Mouse (Mus musculus): ENCODE measurements at regions not wholly inside any gene's neighbourhood (a gene's known extent, or its start where the extent isn't known, plus 50 kb on each side); places are given as distances from the start of the nearest gene placed in this dataset.

DNA sequence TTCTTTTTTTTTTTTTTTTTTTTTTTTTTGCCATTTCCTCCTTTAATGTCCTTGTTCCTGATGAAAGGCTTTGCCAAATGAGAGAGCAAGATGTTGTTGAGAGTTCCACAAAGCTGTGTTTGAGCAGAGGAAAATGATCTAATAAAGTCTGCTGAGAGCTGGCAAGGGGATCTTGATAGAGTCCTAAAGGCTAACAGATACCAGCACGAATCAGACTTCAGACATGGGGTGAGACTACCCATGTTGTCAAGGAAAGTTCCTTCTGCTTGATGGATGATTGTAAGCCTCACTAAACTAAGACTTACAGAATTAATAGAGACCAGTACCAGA, 665.2 kb upstream of the Fam92a start:
- in situ Hi-C loops (cut with MboI, MseI): no loop called here

DNA sequence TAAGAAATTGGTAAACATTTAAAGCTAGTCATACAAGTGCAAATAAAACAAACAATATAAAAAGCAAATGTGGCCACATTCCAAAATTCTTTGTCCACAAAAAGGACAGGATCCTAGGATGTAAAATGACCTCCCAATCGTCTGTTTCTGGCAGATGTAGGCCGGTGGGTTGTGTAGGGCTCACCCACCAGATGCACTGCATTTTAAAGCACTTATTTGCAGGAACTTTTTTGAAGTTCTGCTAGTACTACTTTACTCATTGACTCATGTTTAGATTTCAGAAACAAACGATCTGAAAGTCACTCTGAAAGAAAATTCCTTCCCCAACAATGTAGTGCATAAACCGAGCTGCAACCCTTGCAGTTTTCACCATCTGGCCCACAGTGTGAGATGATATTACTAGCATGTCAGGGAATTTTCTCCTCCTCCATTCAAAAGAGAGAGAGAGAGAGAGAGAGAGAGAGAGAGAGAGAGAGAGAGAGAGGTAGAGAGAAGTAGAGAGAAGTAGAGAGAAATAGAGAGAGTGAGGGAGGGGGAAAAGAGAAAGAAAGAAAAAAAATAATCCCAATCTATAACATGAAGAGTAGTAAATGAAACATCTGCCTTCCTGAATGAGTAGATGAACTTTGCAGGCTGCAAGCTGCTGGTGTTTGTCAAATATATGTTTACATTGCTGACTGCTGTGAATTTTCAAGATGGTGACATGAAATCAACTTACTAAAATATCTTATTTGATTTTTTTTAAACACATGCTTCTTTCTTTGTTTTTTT, 664.7 kb upstream of the Fam92a start:
- in situ Hi-C loops (cut with MboI, MseI): no loop called here

DNA sequence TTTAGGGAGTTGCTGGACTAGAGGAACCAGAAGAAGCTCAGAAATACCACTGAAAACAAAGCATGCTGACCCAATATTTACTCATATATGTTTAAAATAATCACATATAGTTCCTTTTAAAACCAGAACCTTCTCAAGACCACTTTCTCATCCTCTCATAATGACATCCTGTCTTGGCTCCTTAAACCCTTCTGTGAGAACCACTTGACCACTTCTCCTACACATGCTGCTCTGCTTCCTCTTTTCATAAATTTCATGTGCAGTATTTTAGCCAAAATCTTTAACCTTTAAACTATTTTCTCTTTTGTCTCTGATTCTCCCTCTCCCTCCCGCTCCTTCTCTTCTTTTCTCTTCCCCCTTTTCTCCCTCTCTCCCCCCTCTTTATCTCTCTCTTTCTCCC, 654.6 kb upstream of the Fam92a start:
- in situ Hi-C loops (cut with MboI, MseI): no loop called here

DNA sequence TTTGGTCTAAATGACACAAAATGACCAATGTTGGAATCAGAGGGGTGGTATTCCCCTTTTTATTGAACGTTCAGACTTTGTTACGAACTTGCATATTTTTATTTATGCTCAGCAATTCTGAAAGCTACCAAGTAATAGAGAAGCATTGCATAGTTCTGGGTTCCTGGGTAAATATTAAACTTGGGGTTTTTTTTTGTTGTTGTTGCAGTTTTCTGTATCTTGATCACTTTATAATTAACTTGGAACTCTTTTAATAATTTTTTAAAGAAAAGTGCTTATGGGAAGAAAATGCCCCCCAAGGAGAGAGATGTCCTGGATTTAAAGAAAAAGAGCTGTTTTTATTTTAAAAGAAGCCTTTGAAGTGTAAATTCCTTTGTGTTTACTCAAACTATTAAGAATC, 642.4 kb upstream of the Fam92a start:
- in situ Hi-C loops (cut with MboI, MseI): no loop called here

DNA sequence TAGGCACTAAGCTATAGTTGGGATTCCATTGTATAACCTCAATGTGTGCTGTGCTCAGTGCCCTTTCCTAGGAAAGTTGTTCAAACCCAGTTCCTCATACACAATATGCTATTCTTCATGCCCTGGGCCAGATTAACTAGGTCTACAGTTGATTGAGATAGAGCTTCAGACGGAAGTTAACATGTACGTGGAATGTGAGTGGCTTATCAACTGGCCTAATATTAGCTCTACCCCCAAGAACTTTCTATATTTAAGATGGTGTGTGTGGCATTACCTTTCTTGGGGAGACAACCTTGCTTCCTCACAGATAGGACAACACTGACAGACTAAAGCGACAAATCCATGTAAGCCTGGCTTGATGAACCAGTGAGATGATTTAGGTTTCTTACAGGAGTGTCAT, 629.4 kb upstream of the Fam92a start:
- in situ Hi-C loops (cut with MboI, MseI): no loop called here

DNA sequence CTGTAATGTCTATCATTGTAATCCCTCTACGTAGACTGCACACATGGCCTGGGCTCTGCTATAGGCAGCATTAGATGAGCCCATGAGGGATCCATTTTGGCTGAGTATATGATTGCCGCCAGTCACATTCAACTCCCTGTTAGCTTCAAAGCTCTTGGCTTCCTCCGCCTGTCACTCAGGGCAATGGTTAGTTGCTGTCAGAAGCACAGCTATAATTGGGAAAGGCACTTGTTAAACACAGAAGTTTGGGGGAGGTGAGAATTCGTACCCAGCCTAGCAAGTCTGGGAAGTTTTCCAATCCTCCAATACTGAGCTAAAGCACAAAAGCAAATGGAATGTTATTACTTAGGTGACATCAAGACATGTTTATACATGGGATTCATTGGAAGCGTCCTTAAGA, 627.7 kb upstream of the Fam92a start:
- in situ Hi-C loops (cut with MboI, MseI): no loop called here

DNA sequence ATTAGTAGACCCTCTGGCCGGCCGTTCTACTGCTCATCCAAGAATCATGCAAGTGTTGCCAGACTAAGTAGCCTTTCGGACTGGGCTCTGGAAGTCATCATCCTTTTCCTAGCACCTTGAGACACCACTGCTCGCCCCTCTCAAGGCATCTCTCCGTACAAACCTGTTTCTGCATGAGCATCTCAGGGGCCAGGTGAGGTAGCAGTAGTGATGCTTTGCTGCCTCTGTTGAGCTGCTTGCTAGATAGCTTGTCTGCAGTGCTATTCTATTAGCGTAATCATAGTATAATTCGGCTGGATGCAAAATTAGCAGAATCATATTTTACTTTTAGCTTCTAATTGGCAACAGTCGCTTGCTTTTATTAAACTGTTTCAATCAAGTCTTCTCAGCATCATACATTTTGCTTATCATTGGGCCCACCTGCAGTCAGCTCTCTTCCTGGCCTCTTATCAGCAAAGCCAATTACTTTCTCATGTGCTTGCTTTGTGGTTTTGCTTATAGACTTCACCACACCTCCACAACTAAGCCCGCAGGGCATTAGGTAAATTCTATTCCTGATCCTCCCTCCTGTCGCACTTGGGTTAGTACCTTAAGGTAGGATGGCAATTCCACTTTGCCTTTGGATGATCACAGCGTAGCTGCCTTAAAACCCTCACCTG, 621.1 kb upstream of the Fam92a start:
- in situ Hi-C loops (cut with MboI, MseI): no loop called here

DNA sequence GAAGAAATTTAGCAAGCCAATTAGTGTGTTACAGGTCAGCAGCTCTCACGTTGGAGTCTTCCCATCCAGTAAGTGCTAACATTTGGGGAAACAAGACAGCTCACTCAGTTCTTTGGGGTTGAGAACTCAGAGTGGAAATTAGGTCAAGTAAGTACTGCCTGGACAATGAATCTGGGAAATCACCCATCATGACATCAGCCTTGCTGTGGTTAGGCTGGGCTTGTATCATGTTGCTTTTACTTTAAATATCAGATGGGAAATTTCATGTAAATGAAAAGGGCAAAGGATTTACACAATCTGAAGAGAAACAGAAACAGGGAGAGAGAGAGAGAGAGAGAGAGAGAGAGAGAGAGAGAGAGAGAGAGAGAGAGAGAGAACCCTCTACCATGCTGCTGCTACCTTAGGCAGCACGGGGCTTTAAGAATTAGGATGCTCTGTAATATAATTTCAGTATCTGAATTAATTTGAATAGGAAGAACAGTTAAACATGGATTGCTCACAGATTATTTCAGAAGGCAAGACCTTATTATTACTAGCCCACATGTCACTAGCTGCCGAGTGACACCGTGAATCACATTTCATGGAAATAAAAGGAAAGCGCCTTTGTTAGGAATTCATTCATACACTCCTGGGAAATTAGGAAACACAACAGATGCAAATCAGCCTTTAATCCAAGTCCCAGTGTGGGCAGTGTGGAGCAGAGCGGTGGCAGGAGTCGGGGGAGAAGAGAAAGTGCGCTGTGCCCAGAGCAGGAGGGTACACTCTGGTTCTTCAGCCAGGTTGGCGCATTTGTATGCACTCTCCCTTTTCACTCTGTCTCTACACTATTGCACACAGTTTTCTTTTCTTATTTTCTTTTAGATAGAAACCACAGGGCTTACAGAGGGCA, 620.2 kb upstream of the Fam92a start:
- in situ Hi-C loops (cut with MboI, MseI): no loop called here

DNA sequence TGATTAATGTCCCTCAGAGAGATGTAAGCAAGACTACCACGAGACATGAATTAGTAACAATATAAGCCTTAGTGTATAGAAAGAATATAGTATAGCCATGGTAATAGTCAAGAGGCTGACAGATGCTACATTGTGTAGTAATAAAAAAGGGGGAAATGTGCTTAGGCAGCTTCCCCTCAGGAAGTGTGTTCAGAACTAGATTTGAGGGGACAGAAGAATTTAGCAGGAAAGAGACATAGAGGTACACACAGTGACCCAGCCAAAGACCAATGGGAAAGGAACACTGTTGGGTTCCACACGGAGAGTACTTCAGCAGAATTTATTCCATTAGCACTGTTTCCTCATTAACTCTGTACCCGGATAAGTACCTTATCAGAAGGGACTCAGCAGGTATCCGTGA, 614.0 kb upstream of the Fam92a start:
- in situ Hi-C loops (cut with MboI, MseI): no loop called here

DNA sequence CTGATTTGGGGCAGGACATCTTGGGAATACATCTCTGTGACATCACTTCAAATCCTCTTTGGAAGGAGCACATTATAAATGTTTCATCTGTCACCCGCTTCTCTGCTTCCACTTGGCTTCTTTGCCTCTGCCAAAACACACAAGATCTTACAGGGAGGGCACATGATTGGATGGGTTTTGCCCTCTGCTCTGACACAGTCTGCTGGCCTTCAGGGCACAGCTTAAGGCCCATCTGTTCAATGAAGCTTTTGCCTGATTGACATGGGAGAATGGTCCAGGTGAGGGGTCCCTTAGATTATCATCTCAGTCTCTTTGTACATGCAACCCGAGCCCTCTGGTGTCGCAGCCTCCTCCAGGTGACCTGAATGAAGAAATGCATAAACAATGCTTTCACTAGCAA, 612.7 kb upstream of the Fam92a start:
- in situ Hi-C loops (cut with MboI, MseI): no loop called here

DNA sequence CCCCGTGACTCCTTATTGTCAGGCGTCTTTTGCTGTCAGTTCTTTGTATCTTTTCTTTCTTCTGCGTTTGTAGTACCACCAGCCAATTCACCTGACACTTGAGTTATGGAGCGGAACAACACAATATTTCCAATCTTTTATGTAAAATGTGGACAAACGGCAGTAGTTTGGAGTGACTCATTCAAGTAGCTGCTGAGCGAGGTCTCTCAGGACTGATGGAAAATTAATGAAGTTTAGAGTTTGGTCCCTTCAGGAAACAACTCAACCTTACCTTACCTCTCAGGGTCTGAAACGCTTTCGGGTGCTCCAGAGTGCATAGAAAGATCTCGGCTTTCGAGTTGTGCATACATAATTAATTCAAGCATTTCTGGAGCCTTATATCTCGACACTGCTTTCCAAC, 612.3 kb upstream of the Fam92a start:
- in situ Hi-C loops (cut with MboI, MseI): no loop called here

DNA sequence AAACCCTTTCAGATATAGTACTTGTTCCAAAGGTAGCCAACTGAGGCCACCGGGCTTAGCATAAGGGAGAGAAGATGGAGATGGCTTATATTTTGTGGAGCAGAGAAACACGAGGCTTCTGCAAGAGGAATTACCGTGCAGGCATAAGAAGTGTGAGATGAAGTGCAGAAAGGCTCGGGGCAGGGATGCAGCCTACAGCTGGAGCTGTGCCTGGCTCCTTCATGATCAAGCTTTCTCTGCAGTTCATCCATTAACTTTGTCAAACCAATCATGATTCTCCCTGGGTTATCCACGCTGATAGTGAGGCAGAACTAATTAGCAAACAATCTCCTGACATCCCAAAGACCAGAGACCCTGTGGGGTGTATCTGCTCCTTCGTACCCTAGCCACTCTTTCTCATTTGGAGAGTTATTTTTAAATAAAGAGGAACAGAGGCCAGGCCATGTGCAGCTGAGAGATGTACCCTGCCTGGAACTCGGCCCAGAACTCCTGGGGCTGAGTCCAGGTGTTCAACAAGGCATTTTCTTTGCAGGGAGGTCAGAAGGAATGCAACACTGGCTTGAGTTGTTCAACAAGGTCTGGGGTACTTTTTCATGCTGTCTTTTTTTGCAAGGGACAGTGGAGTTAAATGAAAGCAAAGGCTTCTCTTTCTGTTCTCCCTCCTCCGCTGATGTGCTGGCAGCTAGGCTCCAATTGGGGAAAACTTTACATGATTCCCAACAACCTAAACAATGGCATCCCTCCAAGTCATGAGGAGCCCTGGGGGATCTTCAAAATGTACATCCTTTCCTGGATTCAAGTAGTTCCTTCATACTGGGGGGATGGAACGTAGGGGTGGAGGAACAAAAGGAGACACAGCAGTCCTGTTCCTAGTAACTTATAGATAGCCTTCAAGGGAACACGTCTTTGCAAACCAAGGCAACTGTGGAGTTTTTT, 610.4 kb upstream of the Fam92a start:
- in situ Hi-C loops (cut with MboI, MseI): no loop called here

DNA sequence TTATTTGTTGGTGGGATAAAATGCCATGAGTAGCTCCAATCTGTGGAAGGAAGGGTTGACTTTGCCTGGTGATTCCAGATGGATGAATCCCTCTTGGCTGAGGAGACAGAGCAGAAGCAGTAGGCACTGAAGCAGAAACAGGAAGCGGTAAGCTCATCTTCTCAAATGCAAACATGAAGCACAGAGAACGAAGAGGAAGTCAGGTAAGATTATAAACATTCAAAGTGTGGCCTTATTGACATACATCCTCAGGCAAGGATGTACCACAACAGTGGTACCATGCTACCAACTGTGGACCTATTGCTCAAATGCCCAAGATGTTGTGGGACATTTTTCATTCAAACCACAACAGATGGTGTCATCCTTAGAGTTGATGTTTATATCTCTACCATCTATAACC, 608.4 kb upstream of the Fam92a start:
- in situ Hi-C loops (cut with MboI, MseI): no loop called here

DNA sequence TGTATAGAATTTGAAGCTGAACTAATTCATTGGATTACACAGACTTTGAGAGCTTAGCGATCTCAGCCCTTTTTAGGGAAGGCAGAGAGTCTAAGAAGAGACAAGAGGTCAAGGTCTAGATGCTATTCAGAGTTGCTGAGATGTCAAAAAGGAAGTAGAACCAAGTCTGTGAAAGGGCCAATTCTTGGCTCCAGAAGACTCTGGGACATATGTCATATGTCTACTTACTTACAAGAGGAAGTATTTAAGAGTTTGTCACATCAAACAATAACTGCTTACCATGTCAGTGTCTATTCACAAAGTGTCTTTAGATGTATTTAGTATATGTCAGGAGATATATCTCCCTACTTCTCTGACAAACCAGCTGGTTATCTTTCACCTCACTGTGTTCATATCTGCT, 607.4 kb upstream of the Fam92a start:
- in situ Hi-C loops (cut with MboI, MseI): no loop called here

DNA sequence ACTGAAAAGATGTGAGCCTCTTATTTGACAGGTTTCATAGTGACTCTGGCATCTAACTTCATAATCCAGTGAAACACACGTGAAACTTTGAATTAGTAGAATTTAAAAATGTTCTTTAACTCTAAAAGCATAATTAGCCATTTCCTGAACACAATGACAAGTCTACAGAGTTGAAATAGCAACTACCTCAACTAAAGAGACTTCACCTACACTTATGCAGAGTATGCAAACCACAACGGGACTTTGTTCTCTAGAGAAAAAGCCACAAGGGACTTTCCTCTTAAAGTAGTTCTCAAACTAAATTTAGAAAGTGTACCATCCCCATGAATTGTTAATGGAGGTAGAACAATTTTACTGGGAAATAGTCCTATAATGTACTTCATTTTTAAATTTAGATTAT, 606.3 kb upstream of the Fam92a start:
- in situ Hi-C loops (cut with MboI, MseI): no loop called here

DNA sequence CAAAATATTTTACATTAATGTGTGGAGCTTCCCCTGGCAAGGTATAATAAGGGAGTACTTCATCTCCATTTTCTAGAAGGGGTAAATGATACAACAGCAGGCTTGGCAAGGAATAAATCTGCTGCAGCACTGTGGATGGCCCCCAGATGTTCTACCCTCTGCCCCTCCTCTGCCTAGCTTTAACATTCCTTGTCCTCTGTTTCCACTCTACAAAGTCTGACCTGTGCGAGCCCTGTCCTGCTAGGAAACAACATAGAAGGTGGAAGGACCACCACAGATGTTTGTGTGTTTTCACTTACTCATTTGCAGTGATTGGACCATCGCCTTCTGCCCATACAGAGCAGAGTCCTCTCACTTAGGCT, 604.4 kb upstream of the Fam92a start:
- in situ Hi-C loops (cut with MboI, MseI): no loop called here

DNA sequence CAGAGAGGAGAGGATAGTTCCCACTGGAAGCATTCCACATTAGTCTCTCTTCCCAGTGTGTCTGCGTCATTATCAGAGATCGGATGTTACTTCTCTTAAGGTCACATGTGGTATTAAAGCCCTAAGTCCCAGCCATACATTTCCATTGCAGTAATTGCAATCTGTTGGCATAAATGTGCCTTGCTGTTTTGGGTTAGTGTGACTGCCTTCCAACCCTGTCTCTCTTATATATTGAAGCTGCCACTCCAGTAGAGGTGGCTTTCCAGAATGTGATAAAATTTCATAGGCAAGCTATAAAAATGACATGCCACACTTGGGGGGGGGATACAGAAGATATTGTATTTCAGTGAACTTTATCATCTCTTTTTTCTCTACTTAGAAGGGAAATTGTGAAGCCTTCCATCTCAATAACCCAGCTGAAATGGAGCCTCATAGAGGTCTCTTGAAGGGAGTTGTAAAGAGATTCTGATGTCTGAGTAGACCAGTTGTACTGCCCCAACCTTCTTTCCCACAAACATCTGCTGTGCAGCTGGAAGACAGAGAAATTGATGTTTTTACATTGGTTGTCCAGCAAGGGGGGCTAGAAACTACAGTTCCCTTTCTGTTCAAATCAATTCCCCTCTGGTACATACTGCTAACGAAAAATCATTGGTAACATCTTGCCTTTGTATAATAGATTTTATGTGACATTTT, 603.9 kb upstream of the Fam92a start:
- in situ Hi-C loops (cut with MboI, MseI): no loop called here

DNA sequence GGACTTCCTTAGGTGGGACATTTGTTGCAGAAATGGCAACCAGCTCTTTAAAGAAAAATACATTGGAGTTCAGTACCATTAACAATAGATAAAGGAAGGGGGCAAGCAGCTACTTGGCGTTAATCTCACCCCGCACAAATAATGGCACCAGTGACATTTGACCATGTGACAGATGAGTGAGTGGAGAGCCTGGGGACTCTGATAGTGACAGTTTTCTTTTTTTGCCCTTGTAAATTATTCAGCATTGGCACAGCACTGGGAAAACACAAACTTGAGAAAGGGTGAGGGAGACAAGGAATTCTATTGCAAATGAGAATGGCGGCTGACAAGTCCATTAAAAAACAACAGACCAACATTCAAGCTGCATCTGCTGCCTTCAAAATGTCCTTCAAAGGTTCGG, 603.3 kb upstream of the Fam92a start:
- in situ Hi-C loops (cut with MboI, MseI): no loop called here

DNA sequence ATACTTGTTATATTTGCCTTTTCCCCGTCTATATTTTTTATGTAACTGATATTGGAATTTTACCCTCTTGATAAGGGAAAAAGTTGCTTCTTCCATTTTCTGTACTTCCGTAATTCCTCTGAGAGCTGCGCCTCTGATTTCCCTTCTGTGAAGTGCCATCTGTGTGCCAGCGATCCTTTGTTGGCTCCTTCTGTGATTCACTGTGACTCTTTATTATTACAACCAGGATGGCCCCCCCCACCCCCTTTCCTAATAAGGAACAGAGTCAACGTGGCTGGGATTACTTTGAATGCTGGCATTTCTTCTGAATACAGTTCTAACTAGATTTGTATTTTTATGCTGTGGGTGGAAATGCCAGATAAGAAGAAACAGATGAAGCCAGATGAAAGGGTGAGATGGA, 602.9 kb upstream of the Fam92a start:
- in situ Hi-C loops (cut with MboI, MseI): no loop called here

DNA sequence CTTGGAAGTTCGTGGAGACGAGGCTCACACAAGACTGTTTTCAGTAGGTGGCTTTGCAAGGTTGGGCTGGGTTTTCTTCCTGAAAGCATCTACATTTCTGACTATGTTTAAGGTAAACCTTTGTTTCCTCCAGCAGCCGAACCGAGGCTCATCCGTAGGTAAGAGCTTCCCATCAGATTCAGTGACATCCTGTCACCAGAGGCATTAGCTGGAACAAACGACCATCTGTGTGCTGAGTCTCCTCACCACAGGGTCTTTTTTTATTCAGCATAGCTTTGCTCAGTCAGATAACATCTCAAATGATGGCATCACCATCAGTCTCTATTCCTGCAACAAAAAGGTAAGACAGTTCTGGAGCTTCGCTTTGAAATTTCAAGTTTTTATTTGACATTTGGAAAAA, 601.4 kb upstream of the Fam92a start:
- in situ Hi-C loops (cut with MboI, MseI): no loop called here

DNA sequence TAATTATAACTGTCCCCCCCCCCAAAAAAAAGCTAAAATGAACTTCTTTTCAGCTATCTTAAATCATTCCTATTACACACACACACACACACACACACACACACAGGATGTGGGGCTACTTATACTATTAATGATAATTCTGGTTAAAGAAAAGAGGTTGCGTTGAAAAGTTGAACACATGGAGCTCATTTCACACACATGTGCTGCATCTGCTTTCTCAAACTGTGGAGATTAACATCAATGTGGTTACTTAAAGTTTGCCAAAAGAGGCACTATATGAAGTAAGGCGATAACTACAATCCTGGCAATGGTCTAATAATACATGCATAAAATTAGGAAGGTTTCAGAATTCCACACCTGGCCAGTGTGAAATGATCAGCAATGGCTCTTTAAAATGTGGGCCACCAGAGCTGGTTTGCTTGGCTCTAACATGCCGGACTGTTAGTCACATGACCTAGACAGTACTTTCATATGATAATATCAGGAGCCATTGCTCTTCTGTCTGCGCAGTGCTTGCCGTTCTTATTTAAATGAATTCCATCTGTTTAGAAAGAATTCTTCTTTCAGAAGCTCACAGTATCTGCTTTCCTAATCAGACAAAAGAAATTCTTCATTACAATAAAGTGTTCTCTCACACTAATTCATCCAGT, 598.4 kb upstream of the Fam92a start:
- in situ Hi-C loops (cut with MboI, MseI): no loop called here

Data from T-helper 1 cell (primary cell).